Mouse (Mus musculus): ENCODE data around the gene Gm20388. TPM values are rescaled to one million over a fixed set of nuclear protein-coding genes. Genes with fewer than 3 reads are reported as not detected.
A peak's percentile ranks its signal among the peaks of the same experiment; 100 is the strongest.

Gene Gm20388
- total and polyA plus RNA-seq, 2 experiments from 2014 or later = 17.3 TPM; not detected in 1

DNA sequence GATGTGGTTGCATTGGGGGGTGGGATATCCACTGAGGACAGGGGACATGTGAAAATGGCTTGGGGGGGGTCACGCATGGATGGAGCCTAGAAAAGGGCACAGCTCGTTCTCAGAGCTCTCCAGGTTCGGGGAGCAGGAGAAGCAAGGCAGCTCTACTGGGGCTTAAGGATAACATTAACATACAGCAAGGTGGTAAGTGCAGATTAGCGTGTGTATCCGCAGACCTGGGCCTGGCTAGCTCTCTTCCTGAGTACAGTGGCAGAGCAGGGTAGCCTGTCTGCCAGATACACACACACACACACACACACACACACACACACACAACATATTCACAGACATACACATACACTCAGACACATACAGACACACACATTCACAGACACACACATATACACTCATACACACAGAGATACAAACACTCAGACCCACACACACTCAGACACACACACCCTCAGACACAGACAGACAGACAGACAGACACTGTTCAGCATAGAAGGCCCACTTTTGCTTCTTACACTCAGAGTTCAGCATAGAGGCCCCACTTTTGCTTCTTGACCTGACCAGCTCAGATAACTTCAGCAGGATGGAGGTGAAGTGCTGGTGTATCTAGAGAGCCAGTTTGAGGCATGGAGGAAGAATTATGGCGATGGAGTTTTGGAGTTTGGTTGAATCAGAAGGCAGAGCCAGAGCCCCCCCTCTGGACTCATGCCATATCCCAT is 2708.2 kb downstream of the Gm20388 start:
- DNase-seq (ENCODE audit: low spot score) (no peak), ATAC-seq (ENCODE audit: insufficient read depth, low read depth) (no peak)
- Histone ChIP-seq H3K4me1 (ENCODE audit: control insufficient read depth, insufficient read depth) (no peaks in the 10 kb centered on the region), H3K36me3 (replicated peaks; ENCODE audit: control insufficient read depth, insufficient read depth, low read length) (0 out of 2 replicates have a peak, but pooled peaks cover 9% of the 10 kb centered on the region), H3K4me2 (ENCODE audit: low read depth, low read length) (no peak overlapping the region), H3K27ac (ENCODE audit: low read depth) (no peak overlapping the region), H3K27me3 (ENCODE audit: control insufficient read depth, insufficient read depth, low read length) (no peaks in the 10 kb centered on the region), H3K9me3 (replicated peaks; ENCODE audit: control insufficient read depth, low read length) (no peaks in the 10 kb centered on the region), H3K4me3 (ENCODE audit: low read depth, low read length) (no peak overlapping the region), H3K9ac (replicated peaks; ENCODE audit: low read depth, low read length) (no peak overlapping the region)
- 72% methylated on average over 6 of the region's 6 CpGs for WGBS
- TF ChIP-seq EP300 (IDR thresholded peaks at IDR 0.05; ENCODE audit: low read depth) (no peak), CTCF (IDR thresholded peaks at IDR 0.05; ENCODE audit: low read depth) (no peak)

DNA sequence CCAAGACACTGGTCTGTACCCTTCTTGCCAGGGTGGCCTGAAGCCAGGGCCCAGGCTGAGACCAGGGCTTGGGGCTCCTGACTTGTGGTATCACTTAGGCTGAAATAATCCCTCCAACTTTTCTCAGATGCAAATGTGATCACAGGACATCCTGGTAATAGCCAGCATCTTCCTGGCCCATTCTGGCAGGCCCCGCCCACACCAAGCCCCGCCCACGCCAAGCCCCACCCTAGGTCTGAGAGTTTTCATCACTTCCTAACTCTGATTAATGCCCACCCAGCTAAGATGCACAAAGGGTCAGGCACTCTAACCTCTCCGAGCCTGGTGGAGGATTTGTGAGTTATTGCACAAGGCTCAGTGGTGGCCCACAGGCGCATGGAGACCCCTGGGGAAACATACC is 2709.8 kb downstream of the Gm20388 start:
- ATAC-seq (ENCODE audit: insufficient read depth, low read depth) (no peak), DNase-seq (ENCODE audit: low spot score) (no peak)
- H3K4me3 ChIP-seq (ENCODE audit: low read depth, low read length) = no peak overlapping the region
- 25% methylated on average over 5 of the region's 5 CpGs for WGBS
- no peaks in the 10 kb centered on the region for H3K4me1 ChIP-seq (ENCODE audit: control insufficient read depth, insufficient read depth)
- H3K4me2 ChIP-seq (ENCODE audit: low read depth, low read length) = no peak overlapping the region
- no peak overlapping the region for H3K27ac ChIP-seq (ENCODE audit: low read depth)
- no peak overlapping the region for H3K9ac ChIP-seq (replicated peaks; ENCODE audit: low read depth, low read length)
- no peak for TF ChIP-seq CTCF (IDR thresholded peaks at IDR 0.05; ENCODE audit: low read depth)
- no peak for TF ChIP-seq EP300 (IDR thresholded peaks at IDR 0.05; ENCODE audit: low read depth)
- 0 out of 2 replicates have a peak, but pooled peaks cover 3% of the 10 kb centered on the region for H3K36me3 ChIP-seq (replicated peaks; ENCODE audit: control insufficient read depth, insufficient read depth, low read length)
- no peaks in the 10 kb centered on the region for H3K9me3 ChIP-seq (replicated peaks; ENCODE audit: control insufficient read depth, low read length)
- H3K27me3 ChIP-seq (ENCODE audit: control insufficient read depth, insufficient read depth, low read length) = no peaks in the 10 kb centered on the region

DNA sequence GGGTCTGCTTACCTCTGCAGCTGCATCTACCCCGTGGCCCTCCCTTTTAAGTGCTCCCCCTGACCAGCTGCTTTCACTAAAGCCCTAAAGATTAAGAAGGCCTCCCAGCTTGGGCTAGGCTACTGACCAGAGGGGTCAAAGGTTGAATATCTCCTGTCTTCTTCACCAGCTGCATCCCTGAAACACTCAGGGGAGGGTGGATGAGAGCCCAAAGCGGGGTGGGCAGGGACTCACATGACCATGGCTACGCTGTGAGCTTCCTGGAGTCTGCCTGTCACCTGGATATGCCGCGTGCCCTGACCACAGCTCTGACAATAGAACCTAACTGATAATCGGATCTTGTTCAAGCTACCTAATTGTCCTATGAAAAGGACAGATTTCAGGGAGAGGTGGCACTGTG is 2712.1 kb downstream of the Gm20388 start, which contains the start of gene Pabpn1l:
Pabpn1l (minus strand) TSS at position 13 of the 400 bp plus-strand sequence.
- Histone ChIP-seq H3K4me2 (ENCODE audit: low read depth, low read length) (no peak within 1 kb of the TSS), H3K4me1 (ENCODE audit: control insufficient read depth, insufficient read depth) (no peaks in the 10 kb centered on the region), H3K36me3 (replicated peaks; ENCODE audit: control insufficient read depth, insufficient read depth, low read length) (no peaks in the 10 kb centered on the region), H3K4me3 (ENCODE audit: low read depth, low read length) (no peak within 1 kb of the TSS), H3K27ac (ENCODE audit: low read depth) (no peak within 1 kb of the TSS), H3K9ac (replicated peaks; ENCODE audit: low read depth, low read length) (no peak within 1 kb of the TSS), H3K9me3 (replicated peaks; ENCODE audit: control insufficient read depth, low read length) (no peaks in the 10 kb centered on the region), H3K27me3 (ENCODE audit: control insufficient read depth, insufficient read depth, low read length) (0 out of 2 replicates have a peak, but pooled peaks cover 4% of the 10 kb centered on the region)
- ATAC-seq (ENCODE audit: insufficient read depth, low read depth) (no peak), DNase-seq (ENCODE audit: low spot score) (no peak)
- 70% methylated on average over 6 of the region's 6 CpGs for WGBS
- TF ChIP-seq EP300 (IDR thresholded peaks at IDR 0.05; ENCODE audit: low read depth) = no peak
- no peak for TF ChIP-seq CTCF (IDR thresholded peaks at IDR 0.05; ENCODE audit: low read depth)

DNA sequence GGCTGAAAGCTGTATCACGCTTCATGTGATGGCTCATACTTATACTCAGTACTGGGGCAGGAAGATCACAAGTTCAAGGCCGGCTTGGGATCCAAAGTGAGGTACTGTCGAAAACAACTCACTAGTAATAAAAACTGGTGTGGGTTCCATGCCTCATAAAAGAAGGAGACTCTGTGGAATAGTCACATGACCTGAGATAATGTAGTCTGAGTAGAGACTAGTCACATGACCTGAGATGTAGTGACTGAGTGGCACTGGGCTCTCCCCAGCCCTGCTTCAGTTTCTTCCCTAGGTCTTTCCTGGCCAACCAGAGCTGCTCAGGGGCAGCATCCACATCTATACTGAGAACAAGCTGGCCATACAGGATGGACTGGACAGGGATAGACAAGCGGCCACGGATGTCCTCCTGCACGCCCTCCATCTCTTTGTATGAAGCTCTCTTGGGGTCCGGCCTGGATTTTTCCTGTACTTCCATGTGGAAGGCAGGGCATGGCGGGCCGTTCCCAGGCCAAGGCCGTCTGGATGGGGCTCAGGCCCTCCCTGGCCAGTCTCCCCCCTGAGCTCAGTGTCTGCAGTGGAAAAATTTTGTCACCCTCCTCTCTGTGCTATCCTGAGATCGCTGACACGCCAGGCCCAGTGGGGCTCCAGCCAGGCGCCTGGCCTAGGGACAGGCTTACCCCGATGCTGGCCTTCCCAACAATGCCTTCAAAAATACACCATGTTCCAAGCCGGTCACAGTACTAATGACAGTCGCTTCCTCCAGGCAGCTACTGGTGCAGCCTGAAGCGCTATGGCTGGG is 2713.4 kb downstream of the Gm20388 start:
- 65% methylated on average over 17 of the region's 17 CpGs for WGBS
- H3K9me3 ChIP-seq (replicated peaks; ENCODE audit: control insufficient read depth, low read length) = no peaks in the 10 kb centered on the region
- no peaks in the 10 kb centered on the region for H3K36me3 ChIP-seq (replicated peaks; ENCODE audit: control insufficient read depth, insufficient read depth, low read length)
- no peak overlapping the region for H3K9ac ChIP-seq (replicated peaks; ENCODE audit: low read depth, low read length)
- ATAC-seq (ENCODE audit: insufficient read depth, low read depth) (peak; percentile 50), DNase-seq (ENCODE audit: low spot score) (no peak)
- no peak overlapping the region for H3K4me3 ChIP-seq (ENCODE audit: low read depth, low read length)
- H3K4me1 ChIP-seq (ENCODE audit: control insufficient read depth, insufficient read depth) = no peaks in the 10 kb centered on the region
- H3K27ac ChIP-seq (ENCODE audit: low read depth) = no peak overlapping the region
- no peak overlapping the region for H3K4me2 ChIP-seq (ENCODE audit: low read depth, low read length)
- H3K27me3 ChIP-seq (ENCODE audit: control insufficient read depth, insufficient read depth, low read length) = 0 out of 2 replicates have a peak, but pooled peaks cover 4% of the 10 kb centered on the region
- TF ChIP-seq CTCF (IDR thresholded peaks at IDR 0.05; ENCODE audit: low read depth) (no peak), EP300 (IDR thresholded peaks at IDR 0.05; ENCODE audit: low read depth) (no peak)

DNA sequence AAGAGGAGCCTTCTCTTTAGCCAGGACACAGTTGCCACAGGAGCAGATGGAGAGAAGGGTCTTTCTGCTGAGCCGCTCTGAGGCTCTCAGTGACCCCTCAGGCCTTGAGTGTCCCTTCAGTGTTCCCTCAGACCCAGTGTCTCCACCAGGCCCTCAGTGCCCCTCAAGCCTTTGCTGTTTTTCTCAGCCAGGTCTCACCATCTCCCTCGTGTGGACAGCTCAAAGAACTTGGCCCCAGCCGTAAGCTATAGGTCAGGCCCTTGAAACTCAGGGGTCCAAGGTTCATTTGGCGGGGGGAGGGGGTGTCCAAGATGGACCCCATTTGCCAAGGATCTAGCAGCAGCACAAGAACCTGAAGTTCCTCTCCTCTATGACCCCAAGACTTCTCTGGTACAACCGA is 2714.0 kb downstream of the Gm20388 start:
- no peak overlapping the region for H3K27ac ChIP-seq (ENCODE audit: low read depth)
- no peak for DNase-seq (ENCODE audit: low spot score)
- TF ChIP-seq CTCF (IDR thresholded peaks at IDR 0.05; ENCODE audit: low read depth) (peak; percentile 33; the same call in 1 of the 2 replicates), EP300 (IDR thresholded peaks at IDR 0.05; ENCODE audit: low read depth) (no peak)
- H3K9ac ChIP-seq (replicated peaks; ENCODE audit: low read depth, low read length) = no peak overlapping the region
- no peaks in the 10 kb centered on the region for H3K4me1 ChIP-seq (ENCODE audit: control insufficient read depth, insufficient read depth)
- H3K36me3 ChIP-seq (replicated peaks; ENCODE audit: control insufficient read depth, insufficient read depth, low read length) = no peaks in the 10 kb centered on the region
- no peak overlapping the region for H3K4me3 ChIP-seq (ENCODE audit: low read depth, low read length)
- H3K4me2 ChIP-seq (ENCODE audit: low read depth, low read length) = no peak overlapping the region
- 0 out of 2 replicates have a peak, but pooled peaks have one; percentile 3 for ATAC-seq (ENCODE audit: insufficient read depth, low read depth)
- 61% methylated on average over 5 of the region's 5 CpGs for WGBS
- 0 out of 2 replicates have a peak, but pooled peaks cover 4% of the 10 kb centered on the region for H3K27me3 ChIP-seq (ENCODE audit: control insufficient read depth, insufficient read depth, low read length)
- no peaks in the 10 kb centered on the region for H3K9me3 ChIP-seq (replicated peaks; ENCODE audit: control insufficient read depth, low read length)
